ENCODE assay signal across 16 mouse cellular contexts in genomic region chr2:119804275-119804628, GRCm38 (mm10). TPM values are rescaled to one million over a fixed set of nuclear protein-coding genes. Genes with fewer than 3 reads are reported as not detected.
DNase-seq lines count a peak whose midpoint lies in the region; ATAC-seq and TF ChIP-seq lines count a peak whose summit lies in the region.
"Had no signal": no experiment of that assay in that cellular context is flagged by ENCODE, and none has a peak within 500 bp of the region (broad histone marks: within the 10 kb centered on the region; RNA-seq: fewer than 3 reads in every experiment).

No protein-coding gene starts in this region.

- intact Hi-C loops in gastrocnemius, adult 2 months (cut with DNase I): no loop called here
- intact Hi-C loops in heart, adult 2 months (cut with DNase I): no loop called here

- no peak overlapping the region for H3K9ac ChIP-seq in kidney, postnatal 0 days (ENCODE audit: low read depth, low read length)
- peak overlapping the region; percentile 34 for H3K9ac ChIP-seq in forebrain, embryonic 13.5 days
- H3K9ac ChIP-seq in heart, adult 2 months (ENCODE audit: low read depth, low read length): no peak overlapping the region
- H3K9ac ChIP-seq: limb, embryonic 15.5 days; liver, postnatal 0 days had no signal

- peak; percentile 16 for DNase-seq in kidney, postnatal 0 days (ENCODE audit: low spot score)
- no peak for DNase-seq in kidney, adult 2 months
- no peak for DNase-seq in testis, postnatal 10 days (ENCODE audit: low spot score)
- DNase-seq in gastrocnemius, adult 2 months: no peak
- no peak for DNase-seq in heart, adult 2 months
- DNase-seq: kidney, adult 8-10 months; liver, postnatal 0 days; right cerebral cortex, postnatal 4 days; thymus, adult 2 months had no signal

- 52% methylated on average over 5 of the region's 5 CpGs for WGBS in kidney, postnatal 0 days
- WGBS in kidney, adult 2 months: 77% methylated on average over 5 of the region's 5 CpGs
- 19% methylated on average over 5 of the region's 5 CpGs for WGBS in forebrain, embryonic 13.5 days
- 85% methylated on average over 5 of the region's 5 CpGs for WGBS in heart, adult 2 months

- no peak for ATAC-seq in kidney, postnatal 0 days (replicated peaks; ENCODE audit: low FRiP score, low read depth)
- no peak for ATAC-seq in forebrain, embryonic 13.5 days
- ATAC-seq: CD4-positive, CD25-positive, alpha-beta regulatory T cell, adult 4 months; liver, postnatal 0 days had no signal

- no peak overlapping the region for H3K27ac ChIP-seq in kidney, postnatal 0 days
- H3K27ac ChIP-seq in kidney, adult 2 months (ENCODE audit: insufficient read depth, low read depth, low read length): no peak overlapping the region
- peak overlapping the region; percentile 58 for H3K27ac ChIP-seq in testis, adult 2 months (ENCODE audit: control insufficient read depth, insufficient read depth, low read depth, low read length)
- peak overlapping the region; percentile 65 for H3K27ac ChIP-seq in forebrain, embryonic 13.5 days
- no peak overlapping the region for H3K27ac ChIP-seq in gastrocnemius, adult 2 months
- H3K27ac ChIP-seq in heart, adult 2 months: no peak overlapping the region
- H3K27ac ChIP-seq: heart, embryonic 13.5 days; limb, embryonic 15.5 days had no signal

- no peaks in the 10 kb centered on the region for H3K9me3 ChIP-seq in kidney, postnatal 0 days (replicated peaks; ENCODE audit: low read length)
- no peaks in the 10 kb centered on the region for H3K9me3 ChIP-seq in forebrain, embryonic 13.5 days (replicated peaks)
- H3K9me3 ChIP-seq: heart, embryonic 13.5 days; limb, embryonic 15.5 days had no signal

- H3K4me2 ChIP-seq in kidney, postnatal 0 days (ENCODE audit: low read length): no peak overlapping the region; the same call in 1 of the 2 replicates
- no peak overlapping the region for H3K4me2 ChIP-seq in forebrain, embryonic 13.5 days
- H3K4me2 ChIP-seq: heart, embryonic 13.5 days; limb, embryonic 15.5 days had no signal

- no peak for TF ChIP-seq EP300 in heart, adult 2 months (IDR thresholded peaks at IDR 0.05; ENCODE audit: insufficient read depth, low read depth, low read length)

- H3K36me3 ChIP-seq in kidney, postnatal 0 days (ENCODE audit: insufficient read depth, low read length): 0 out of 2 replicates have a peak, but pooled peaks cover 4% of the 10 kb centered on the region
- no peaks in the 10 kb centered on the region for H3K36me3 ChIP-seq in kidney, adult 2 months (ENCODE audit: control insufficient read depth, insufficient read depth, low read length)
- no peaks in the 10 kb centered on the region for H3K36me3 ChIP-seq in testis, adult 2 months (ENCODE audit: control insufficient read depth, insufficient read depth, low read length)
- peaks cover 29% of the 10 kb centered on the region for H3K36me3 ChIP-seq in forebrain, embryonic 13.5 days (ENCODE audit: poor library complexity, severe bottlenecking)
- no peaks in the 10 kb centered on the region for H3K36me3 ChIP-seq in heart, adult 2 months (ENCODE audit: control insufficient read depth, insufficient read depth, low read length)

- TF ChIP-seq CTCF in kidney, postnatal 0 days (IDR thresholded peaks at IDR 0.05; ENCODE audit: low read depth): no peak
- TF ChIP-seq CTCF in kidney, adult 2 months (conservative IDR thresholded peaks at IDR 0.05; ENCODE audit: insufficient read depth, insufficient read length, low read depth, low read length): no peak
- no peak for TF ChIP-seq CTCF in testis, adult 2 months (IDR thresholded peaks at IDR 0.05; ENCODE audit: control insufficient read depth, insufficient read depth, insufficient replicate concordance, low read depth, low read length)
- TF ChIP-seq CTCF in gastrocnemius, adult 2 months (IDR thresholded peaks at IDR 0.05): no peak
- no peak for TF ChIP-seq CTCF in heart, adult 2 months (IDR thresholded peaks at IDR 0.05)

- H3K4me1 ChIP-seq in kidney, postnatal 0 days (replicated peaks; ENCODE audit: insufficient read depth, low read length): no peaks in the 10 kb centered on the region
- peaks cover 5% of the 10 kb centered on the region; the same call in 1 of the 2 replicates for H3K4me1 ChIP-seq in kidney, adult 2 months (ENCODE audit: control insufficient read depth, insufficient read depth, low read length)
- peaks cover 8% of the 10 kb centered on the region for H3K4me1 ChIP-seq in testis, adult 2 months (ENCODE audit: control insufficient read depth, insufficient read depth, low read length)
- H3K4me1 ChIP-seq in forebrain, embryonic 13.5 days: peaks cover 56% of the 10 kb centered on the region
- H3K4me1 ChIP-seq in heart, adult 2 months (ENCODE audit: control insufficient read depth, insufficient read depth, low read length): peaks cover 2% of the 10 kb centered on the region

- no peaks in the 10 kb centered on the region for H3K79me2 ChIP-seq in heart, adult 2 months (replicated peaks; ENCODE audit: control insufficient read depth, insufficient read depth, low read length)

- TF ChIP-seq POLR2A in kidney, adult 2 months (IDR thresholded peaks at IDR 0.05; ENCODE audit: low read depth, low read length): no peak
- TF ChIP-seq POLR2A in testis, adult 2 months (IDR thresholded peaks at IDR 0.05; ENCODE audit: control insufficient read depth, low read depth, low read length): no peak
- no peak for TF ChIP-seq POLR2A in heart, adult 2 months (IDR thresholded peaks at IDR 0.05; ENCODE audit: insufficient read depth, low read depth, low read length)

- no peak overlapping the region for H3K4me3 ChIP-seq in kidney, postnatal 0 days (replicated peaks; ENCODE audit: low read depth, low read length)
- no peak overlapping the region for H3K4me3 ChIP-seq in kidney, adult 2 months (ENCODE audit: insufficient read depth, low read depth, low read length)
- H3K4me3 ChIP-seq in testis, adult 2 months (ENCODE audit: control insufficient read depth, low read depth, low read length): no peak overlapping the region
- no peak overlapping the region for H3K4me3 ChIP-seq in forebrain, embryonic 13.5 days
- no peak overlapping the region for H3K4me3 ChIP-seq in gastrocnemius, adult 2 months
- no peak overlapping the region for H3K4me3 ChIP-seq in heart, adult 2 months
- H3K4me3 ChIP-seq: heart, embryonic 13.5 days; limb, embryonic 15.5 days had no signal

- H3K27me3 ChIP-seq in kidney, postnatal 0 days (ENCODE audit: insufficient read depth, low read length): no peaks in the 10 kb centered on the region
- no peaks in the 10 kb centered on the region for H3K27me3 ChIP-seq in kidney, adult 2 months (replicated peaks; ENCODE audit: control insufficient read depth, insufficient read depth, low read length)
- H3K27me3 ChIP-seq in testis, adult 2 months (ENCODE audit: control insufficient read depth, insufficient read depth, low read length): peaks cover 2% of the 10 kb centered on the region
- no peaks in the 10 kb centered on the region; the same call in 1 of the 2 replicates for H3K27me3 ChIP-seq in forebrain, embryonic 13.5 days
- H3K27me3 ChIP-seq in heart, adult 2 months (ENCODE audit: control insufficient read depth, insufficient read depth, low read length): no peaks in the 10 kb centered on the region; the same call in 1 of the 2 replicates
- H3K27me3 ChIP-seq: limb, embryonic 15.5 days had no signal

RNA-seq across cellular contexts. Expression of gene Tyro3, which starts 6.7 kb away (rescaled TPM):
- 7.7 and 9.7 TPM in 2 replicates for polyA plus RNA-seq in kidney, postnatal 0 days (2015; fragmentation: Nextera tagmentation; extraction: Ambion mirVana)
- 2.5 and 3.0 TPM in 2 replicates for polyA plus RNA-seq in kidney, adult 2 months (2012; rRNA removed)
- polyA plus RNA-seq in testis, adult 2 months (2012; rRNA removed): 18.7 and 26.0 TPM in 2 replicates
- polyA plus RNA-seq in forebrain, embryonic 13.5 days (2015; fragmentation: Nextera tagmentation; extraction: Ambion mirVana): 17.1 and 18.7 TPM in 2 replicates
- total RNA-seq in gastrocnemius, adult 2 months (2021): under 1 TPM; 0.10 to 0.73 TPM
- 1 to 10 TPM; 1.2 to 1.5 TPM for total RNA-seq in heart, adult 2 months (2021)
- polyA plus RNA-seq in heart, adult 2 months (2012; rRNA removed): 1.6 and 2.7 TPM in 2 replicates

RNA-seq across cellular contexts. Expression of gene Rpap1, which starts 16.9 kb away (rescaled TPM):
- polyA plus RNA-seq in kidney, postnatal 0 days (2015; fragmentation: Nextera tagmentation; extraction: Ambion mirVana): 15.7 and 19.0 TPM in 2 replicates
- polyA plus RNA-seq in kidney, adult 2 months (2012; rRNA removed): 13.8 and 16.7 TPM in 2 replicates
- polyA plus RNA-seq in testis, adult 2 months (2012; rRNA removed): 13.4 and 13.7 TPM in 2 replicates
- 22.7 and 27.5 TPM in 2 replicates for polyA plus RNA-seq in forebrain, embryonic 13.5 days (2015; fragmentation: Nextera tagmentation; extraction: Ambion mirVana)
- 10 to 100 TPM; 14.4 to 16.7 TPM for total RNA-seq in gastrocnemius, adult 2 months (2021)
- 10 to 100 TPM; 12.2 to 13.3 TPM for total RNA-seq in heart, adult 2 months (2021)
- 10.5 and 12.1 TPM in 2 replicates for polyA plus RNA-seq in heart, adult 2 months (2012; rRNA removed)

RNA-seq across cellular contexts. Expression of gene Ltk, which starts 44.0 kb away (rescaled TPM):
- polyA plus RNA-seq in kidney, postnatal 0 days (2015; fragmentation: Nextera tagmentation; extraction: Ambion mirVana): 0.52 and 0.53 TPM in 2 replicates
- polyA plus RNA-seq in kidney, adult 2 months (2012; rRNA removed): 2.0 and 2.6 TPM in 2 replicates
- 2.2 and 3.0 TPM in 2 replicates for polyA plus RNA-seq in testis, adult 2 months (2012; rRNA removed)
- 0.13 and 0.14 TPM in 2 replicates for polyA plus RNA-seq in forebrain, embryonic 13.5 days (2015; fragmentation: Nextera tagmentation; extraction: Ambion mirVana)
- total RNA-seq in gastrocnemius, adult 2 months (2021): not detected
- total RNA-seq in heart, adult 2 months (2021): not detected
- polyA plus RNA-seq in heart, adult 2 months (2012; rRNA removed): 0.09 and 0.39 TPM in 2 replicates
- total RNA-seq: gastrocnemius, postnatal 4 days; hematopoietic stem cell, adult 5-6 weeks had no signal
- polyA plus RNA-seq: CD4-positive, CD25-positive, alpha-beta regulatory T cell, adult 4 months; limb, embryonic 15.5 days had no signal

Comparison
In these comparisons a context has a peak if more than half of its experiments do, and no peak if none do; other contexts are left out.
1. H3K27ac ChIP-seq: peak in testis, adult 2 months (single experiment) and forebrain, embryonic 13.5 days (single experiment); none in kidney, postnatal 0 days (single experiment), kidney, adult 2 months (single experiment), gastrocnemius, adult 2 months (single experiment) and heart, adult 2 months (single experiment).